Mouse (Mus musculus): Measurements from ENCODE around the gene Tnrc6b.
A peak's percentile ranks its signal among the peaks of the same experiment; 100 is the strongest.

The Tnrc6b gene

DNA sequence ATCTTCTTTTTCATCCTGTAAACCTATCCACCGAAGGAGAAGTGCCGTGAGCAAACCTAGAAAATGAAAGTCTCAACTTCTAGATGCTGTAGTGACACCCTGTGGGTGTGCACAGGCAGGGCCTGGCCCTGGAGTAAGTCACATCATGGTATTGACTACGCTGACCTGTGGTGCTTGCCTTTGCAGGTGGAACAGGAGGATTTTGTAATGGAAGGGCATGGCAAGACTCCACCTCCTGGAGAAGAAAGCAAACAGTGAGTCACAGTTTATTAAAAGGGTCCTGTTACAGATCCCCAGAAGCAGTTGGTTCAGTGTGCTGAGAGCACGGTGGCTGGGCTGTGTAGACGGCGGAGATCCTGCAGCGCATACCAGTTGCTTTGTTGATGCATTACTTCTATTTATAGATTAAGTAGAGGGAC, 73.4 kb downstream of the Tnrc6b start:
- DNase-seq (ENCODE audit: low read depth, low spot score): no peak

DNA sequence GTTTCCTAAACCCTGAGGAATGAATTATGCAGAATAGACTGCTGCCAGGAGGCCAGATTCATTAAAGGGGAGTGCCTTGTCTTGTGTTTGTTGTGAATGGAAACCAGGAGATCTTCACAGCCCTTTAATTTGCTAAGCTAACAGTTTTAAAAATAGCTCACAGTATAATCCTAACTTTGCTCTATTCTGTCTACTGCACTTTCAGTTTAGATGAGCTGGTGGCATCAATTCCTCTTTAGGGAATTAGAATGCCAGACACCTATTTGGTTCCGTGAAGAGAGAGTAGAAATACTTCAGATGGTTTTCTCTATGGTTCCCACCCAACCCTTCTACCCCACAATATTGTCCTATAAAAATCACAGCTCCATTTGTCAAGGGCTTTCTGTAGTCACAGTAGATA, 74.6 kb downstream of the Tnrc6b start:
- DNase-seq (ENCODE audit: low read depth, low spot score): no peak

DNA sequence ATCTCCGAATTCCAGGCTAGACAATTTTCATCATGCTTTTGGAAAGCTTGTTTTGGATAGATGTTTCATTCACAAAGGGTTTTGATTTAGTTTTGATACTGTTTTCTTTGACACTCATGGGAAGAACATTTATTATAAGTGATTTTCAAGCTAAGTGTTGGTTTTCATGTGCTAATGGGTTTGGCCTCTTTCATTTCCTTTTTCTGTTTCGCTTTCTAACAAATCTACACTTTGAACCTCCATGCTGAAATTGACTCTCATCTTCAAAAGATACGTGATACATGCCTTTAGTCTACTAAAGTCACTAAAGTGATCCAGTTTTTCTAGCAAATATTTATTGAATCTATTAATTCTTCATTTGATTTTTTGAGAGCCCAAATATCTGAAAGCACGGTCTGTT, 76.6 kb downstream of the Tnrc6b start:
- DNase-seq (ENCODE audit: low read depth, low spot score): no peak

DNA sequence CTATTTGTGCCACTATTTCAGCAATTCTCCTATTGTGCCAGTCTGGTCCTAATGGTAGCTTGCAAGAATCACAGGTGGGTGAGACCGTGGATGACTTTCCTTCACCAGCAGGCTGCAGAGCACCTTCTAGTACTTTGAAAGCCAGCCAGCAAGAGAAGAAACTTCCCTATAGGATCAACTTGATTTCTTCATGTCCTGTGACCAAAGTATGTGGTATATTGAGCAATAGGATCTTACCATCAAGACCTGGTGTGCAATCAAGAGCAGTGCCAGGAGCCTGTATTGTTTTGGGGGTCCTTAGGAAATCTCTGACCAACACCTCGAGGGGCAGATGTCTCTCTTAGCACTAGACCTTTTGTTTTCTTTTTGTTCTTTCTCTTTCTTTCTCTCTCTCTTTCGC, 81.4 kb downstream of the Tnrc6b start:
- no peak for DNase-seq (ENCODE audit: low read depth, low spot score)

DNA sequence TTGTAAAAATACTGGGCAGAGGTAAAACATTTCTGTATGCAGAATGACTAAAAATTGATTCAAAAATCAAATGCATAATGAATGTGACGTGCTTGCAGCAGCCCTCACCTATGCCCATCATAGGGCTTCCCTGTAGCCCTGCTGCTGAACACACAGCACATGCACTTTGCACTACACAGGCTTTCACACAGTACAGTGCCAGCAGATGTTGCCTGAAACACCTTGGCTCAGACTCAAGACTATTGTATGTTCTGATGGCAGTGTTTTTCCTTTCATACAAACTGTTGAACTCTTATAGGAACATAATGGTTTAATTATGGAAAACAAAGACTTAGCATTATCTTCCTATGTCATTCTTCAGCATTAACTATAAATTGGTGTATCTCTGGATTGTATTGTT, 84.0 kb downstream of the Tnrc6b start:
- no peak for DNase-seq (ENCODE audit: low read depth, low spot score)

DNA sequence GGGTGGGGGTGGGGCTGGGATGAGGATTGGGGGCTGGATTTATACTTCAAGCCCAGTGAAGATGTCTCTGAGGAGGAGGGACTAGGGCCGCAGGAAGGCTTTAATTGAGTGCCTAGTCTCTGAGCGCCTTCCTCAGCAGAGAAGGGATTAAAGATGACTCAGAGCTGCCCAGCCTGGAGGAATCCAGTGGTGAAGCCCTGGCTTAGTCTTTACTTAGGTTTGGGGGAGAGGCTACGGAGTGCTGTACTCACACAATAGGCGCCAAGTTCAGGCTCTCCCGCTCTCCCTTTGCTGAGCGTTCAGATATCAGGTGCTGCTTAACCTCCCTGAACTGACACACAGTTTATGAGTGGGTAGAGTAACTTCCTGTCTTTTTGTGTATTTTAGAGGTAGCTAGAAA, 86.6 kb downstream of the Tnrc6b start:
- DNase-seq (ENCODE audit: low read depth, low spot score): peak; percentile 93

GRCm38 (mm10) chr15:80798367-80799073, 87.4 kb downstream of the Tnrc6b start:
- DNase-seq (ENCODE audit: low read depth, low spot score): peak; percentile 99

- DNase-seq (ENCODE audit: low read depth, low spot score): peak; percentile 67
Observed at GRCm38 (mm10) chr15:80799074-80799633, 88.0 kb downstream of the Tnrc6b start.

DNA sequence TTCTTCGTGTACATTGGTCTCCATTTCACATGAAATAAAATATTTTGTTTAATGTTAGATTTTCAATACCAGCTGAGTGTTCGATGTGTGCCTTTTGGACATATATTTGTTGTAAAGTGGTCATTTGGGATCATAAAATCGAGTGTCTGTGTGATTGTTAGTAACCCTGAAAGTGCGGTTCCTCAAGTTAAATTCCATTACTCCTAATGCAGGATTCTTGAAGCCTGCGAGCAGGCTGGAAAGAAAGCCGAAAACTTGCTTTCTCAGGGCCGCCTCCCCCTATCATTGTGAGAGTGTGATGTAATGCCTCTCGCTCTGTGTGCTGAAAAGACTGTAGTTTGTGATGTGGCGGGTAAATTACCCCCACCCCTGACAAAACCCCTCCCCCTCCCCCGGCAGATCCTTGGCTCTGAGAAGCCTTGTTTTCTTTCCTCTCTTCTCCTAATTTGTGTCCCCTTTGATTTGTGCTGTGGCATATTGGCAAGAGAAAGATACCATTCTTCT, 88.6 kb downstream of the Tnrc6b start:
- peak; percentile 76 for DNase-seq (ENCODE audit: low read depth, low spot score)

DNA sequence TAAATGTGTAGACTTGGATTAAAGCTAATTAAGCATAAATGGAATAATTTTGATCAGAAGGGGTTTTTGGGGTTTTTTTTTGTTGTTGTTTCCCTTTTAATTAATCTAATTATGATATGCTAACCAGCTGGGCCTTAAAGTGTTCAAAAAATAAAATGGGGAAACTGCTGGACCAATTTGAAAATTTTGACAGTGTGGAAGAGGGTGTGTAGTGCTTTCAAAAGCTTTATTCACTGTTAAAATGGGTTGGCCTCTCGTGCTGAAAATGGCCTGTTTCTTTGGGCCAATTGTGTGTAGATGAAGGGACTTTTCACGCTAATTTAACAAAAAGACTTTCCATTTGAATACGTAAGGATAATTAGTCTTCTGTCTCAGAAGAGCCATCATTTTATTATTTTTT, 89.1 kb downstream of the Tnrc6b start:
- DNase-seq (ENCODE audit: low read depth, low spot score): peak; percentile 14

DNA sequence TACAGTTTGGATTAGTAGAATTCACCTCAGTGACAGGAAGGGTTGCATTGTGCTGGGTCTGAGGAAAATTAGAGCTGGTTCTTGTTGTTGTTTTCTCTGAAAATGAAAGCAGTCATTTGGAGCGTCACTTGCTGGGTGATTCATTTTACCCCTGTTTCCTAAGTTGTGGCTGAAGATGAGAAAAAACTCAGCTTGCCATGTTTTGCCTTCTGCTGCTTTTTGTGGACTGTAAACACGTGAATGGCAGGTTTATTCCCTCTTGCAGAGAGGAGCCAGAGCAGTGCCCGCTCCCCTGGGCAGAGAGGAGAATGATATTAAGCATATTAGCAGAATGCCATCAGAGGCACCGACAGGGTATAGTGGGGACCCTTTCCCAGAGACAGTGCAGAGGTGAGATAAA, 89.7 kb downstream of the Tnrc6b start:
- peak; percentile 41 for DNase-seq (ENCODE audit: low read depth, low spot score)

DNA sequence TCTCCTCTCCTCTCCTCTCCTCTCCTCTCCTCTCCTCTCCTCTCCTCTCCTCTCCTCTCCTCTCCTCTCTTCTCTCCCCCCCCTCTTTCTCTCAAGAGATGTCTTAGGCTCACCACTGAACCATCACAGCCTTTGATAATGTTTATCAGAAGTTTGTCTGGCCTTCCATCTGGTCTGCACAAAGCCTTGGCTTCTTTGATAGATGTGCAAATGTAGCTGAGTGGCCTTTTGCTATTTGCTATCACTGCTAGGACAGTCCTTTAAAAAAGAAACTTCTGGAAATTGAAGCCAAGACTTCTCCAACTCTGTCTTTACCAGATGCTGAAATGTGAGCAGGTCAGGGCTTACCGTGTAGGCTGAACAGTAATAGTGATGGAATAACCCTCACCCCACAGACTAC, 90.5 kb downstream of the Tnrc6b start:
- no peak for DNase-seq (ENCODE audit: low read depth, low spot score)

DNA sequence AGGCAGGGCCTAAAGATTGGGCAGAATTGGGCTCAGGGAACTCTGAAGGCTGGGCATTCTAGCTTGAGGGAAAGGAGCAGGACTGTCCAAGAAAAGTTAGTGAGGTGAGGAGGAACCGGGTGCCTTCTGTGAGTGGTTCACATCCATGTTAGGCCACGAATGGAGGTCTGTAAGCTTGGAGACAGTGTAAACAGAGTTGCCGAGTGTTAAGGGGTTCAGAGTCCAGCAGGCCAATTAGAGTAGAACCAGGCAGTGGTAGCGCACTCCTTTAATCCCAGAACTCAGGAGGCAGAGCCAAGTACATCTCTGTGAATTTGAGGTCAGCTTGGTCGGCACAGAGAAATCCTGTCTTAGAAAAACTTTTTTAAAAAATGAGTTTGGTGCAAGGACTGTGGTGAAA, 96.0 kb downstream of the Tnrc6b start:
- no peak for DNase-seq (ENCODE audit: low read depth, low spot score)

DNA sequence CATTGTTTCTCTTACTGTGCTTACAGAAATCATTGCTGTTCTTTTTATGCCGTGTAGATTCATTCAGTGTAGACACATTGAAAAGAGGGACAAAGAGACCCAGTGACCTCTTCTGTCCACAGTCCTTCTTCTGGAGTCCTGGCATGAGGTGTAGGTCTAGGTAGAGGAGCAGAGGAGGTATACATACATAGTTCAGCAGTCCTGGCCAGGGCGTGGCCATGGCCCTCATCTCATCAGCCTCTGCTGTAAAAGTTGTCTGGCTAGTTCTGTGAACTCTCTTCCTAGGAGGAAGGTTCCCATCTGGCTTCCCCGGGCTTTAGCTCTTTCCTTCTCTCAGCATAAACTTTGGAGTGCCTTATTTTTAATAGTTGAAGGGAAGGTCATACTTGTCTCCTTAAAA, 99.1 kb downstream of the Tnrc6b start:
- DNase-seq (ENCODE audit: low read depth, low spot score): no peak

DNA sequence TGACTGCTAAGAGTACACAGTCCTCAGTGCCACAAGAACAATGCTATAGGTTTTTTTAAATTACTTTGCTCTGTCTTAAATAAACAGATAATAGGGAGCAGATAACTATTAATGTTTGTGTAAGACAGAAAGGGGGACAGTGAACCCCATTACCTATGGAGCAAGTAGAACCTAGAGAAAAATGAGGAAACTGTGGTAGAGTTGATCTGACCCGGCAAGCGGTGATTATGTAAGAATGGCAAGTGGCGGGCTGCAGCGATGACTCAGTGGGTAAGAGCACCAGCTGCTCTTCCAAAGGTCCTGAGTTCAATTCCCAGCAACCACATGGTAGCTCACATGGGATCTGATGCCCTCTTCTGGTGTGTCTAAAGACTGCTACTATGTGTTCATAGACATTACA, 101.7 kb downstream of the Tnrc6b start:
- DNase-seq (ENCODE audit: low read depth, low spot score): peak; percentile 46

DNA sequence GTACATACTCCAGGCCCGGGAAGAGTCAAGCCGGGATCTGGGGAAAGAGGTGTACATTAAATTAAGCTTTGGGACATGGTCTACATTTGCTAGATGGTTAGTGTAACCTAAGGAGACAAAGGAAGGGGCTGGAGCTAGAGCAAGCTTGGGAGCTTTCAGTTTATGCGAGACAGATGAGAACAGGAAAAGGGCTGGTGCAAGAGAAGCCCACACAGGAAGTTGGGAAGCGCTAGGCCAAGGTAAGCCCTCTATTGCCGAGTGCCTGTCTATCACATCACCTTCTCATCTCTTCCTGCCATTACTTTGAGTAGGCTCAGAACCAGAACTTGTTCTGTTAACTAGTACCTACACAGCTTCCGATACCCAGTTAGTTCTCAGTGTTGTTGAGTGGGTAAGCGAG, 103.7 kb downstream of the Tnrc6b start:
- DNase-seq (ENCODE audit: low read depth, low spot score): no peak

DNA sequence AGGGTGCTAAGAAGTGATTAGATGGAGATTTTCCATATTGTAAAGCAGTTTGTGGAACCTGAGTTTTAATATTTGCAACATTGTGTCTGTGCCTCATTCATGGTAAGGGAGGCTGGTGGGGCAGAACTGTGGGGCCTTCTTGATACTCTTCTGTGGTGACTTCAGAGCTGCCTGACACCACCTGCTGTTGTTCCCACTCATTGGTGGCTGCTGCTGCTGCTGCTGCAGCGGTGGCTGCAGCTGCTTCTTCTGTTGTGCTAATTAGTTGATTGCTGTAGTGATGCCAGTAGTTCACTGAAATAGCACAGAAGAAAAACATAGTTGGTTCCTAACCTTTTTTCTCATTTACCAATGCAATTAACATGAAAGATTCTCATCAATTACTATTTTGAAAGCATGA, 111.2 kb downstream of the Tnrc6b start:
- no peak for DNase-seq (ENCODE audit: low read depth, low spot score)

DNA sequence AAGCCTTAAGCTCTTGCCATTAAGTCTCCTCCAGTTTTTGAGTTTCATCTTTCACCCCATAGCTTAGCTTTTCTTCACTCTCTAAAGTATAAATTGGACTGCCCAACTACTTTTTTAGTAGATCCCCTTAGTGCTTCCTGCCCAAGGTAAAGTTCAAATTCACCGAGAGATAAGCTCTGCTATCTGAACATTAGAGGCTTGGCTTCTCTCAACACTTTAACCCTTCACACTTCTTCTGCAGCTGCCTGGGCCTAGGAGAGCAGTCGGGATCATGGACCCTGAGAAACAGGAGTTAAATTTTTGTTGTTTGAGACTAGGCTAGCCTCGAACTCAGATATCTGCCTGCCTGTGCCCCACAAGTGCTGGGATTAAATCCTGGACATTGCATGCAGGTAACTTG, 120.1 kb downstream of the Tnrc6b start:
- no peak for DNase-seq (ENCODE audit: low read depth, low spot score)

DNA sequence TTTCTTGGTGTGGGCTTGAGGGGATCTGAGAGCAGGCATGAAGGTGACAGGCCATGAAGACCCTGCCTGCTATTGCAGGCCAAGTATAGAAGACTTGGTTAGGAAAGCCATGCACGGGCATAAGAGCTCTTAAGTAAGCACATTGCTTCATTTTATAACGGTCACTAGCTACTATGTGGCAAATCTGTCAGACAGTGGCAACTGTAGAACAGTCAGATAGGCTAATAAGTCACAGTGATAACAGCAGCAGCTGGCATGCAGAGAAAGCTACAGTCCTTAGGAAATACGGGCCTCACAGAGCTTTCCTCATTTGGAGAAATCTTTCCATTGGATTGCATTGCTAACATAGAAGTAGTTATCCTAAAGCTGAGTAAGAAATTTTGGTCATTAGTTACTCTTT, 121.7 kb downstream of the Tnrc6b start:
- DNase-seq (ENCODE audit: low read depth, low spot score): no peak

DNA sequence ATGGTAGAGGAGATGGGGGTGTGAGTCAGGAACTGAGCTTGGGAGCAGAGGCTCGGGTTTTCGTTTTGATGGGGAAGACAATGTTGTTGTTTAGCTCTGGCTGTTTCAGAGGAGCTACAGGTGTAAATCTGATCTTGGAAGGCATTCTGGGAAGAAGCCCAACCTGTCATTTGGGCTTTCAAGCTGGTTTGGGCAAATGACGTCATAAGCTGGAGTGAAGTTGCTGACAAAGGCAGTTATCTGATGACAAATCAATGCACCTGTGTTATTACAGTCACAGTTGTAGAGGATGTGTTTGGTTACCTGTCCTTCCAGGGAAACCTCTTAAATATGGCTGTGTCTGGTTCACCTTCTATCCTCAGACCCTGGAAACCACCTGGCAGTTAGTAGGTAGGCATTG, 125.1 kb downstream of the Tnrc6b start:
- no peak for DNase-seq (ENCODE audit: low read depth, low spot score)

DNA sequence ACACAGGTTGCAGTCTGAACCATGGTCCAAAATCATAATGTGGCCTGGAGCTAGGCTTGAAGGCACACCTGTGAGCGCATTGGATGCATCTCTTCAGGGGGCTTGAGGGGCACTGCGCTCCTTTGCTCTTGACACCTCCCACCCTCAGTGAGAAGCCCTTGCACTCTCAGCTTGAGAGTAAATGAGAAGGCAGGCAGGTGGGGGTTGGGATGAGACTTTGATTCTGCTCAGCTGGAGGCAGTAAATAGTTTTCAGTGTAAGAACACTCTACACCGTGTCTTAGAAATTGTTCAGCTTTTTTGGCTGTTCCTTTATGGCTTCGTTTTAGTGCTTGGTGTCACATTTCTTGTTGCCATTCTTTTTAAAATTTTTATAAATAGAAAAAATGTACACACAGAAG, 127.7 kb downstream of the Tnrc6b start:
- no peak for DNase-seq (ENCODE audit: low read depth, low spot score)

DNA sequence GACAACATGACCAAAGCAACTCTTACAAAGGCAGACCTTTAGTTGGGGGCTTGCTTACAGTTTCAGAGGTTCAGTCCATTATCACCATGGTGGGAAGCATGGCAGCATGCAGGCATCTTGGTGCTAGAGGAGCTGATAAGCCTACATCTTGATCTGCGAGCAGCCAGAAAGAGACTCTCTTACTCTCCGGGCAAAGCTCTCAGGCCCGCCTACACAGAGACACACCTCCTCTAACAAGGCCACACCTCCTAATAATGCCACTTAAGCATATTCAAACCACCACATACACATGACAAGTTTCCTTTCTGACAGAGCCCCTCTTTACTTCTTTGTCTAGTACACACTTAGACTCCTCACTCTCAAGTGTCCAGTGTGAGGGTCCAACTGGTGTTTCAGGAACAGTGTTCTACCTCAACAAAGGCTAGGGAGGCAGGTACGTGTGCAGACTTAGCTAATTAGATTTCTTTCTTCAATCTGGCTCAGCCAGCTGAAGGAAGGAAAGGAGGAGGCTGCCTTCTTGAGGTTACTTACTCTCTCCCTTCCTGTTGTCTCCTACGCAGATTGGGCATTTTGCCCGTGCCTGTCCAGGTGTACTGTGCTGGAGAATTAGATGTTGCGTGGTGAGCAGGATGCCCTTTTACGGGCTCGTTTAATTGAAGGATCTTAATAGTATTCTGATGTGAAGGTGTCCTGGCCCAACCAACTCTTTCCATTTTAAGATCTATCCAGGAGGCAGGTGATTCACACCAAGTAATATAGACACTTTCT, 128.7 kb downstream of the Tnrc6b start:
- no peak for DNase-seq (ENCODE audit: low read depth, low spot score)

DNA sequence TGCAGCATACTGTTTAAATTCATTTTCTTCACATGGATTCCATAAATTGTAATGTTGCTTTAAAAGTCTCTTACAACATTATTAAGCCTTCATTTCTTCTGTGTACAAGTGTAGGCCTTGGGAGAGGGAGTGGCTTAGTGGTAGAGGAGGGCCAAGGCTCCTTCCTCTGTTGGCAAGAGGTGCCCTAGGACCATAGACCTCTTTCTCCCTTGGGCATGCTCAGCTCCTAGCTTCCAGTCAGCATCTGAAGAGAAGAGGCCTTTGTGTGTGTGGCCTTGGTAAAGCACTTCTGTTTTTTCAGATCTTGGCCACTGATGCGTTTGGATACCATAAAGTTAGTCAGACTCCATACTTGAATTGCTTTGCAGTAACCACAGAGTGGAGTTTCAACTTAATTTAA, 133.1 kb downstream of the Tnrc6b start:
- no peak for DNase-seq (ENCODE audit: low read depth, low spot score)

Data from 3T3-L1 (cell line).